Mouse (Mus musculus) R1 (cell line): ENCODE results near the gene Pcsk5.

Source experiments
- DNase-seq: peaks from one replicate; pipeline ENCODE4 v3.0.0-alpha.2; 2018; ENCODE audit warnings: low read depth, low spot score

Pcsk5 gene

GRCm38 (mm10) chr19:17574564-17574963, 262.9 kb downstream of the Pcsk5 start:
- no peak for DNase-seq

- no peak for DNase-seq
Measured at GRCm38 (mm10) chr19:17572315-17572714, 265.1 kb downstream of the Pcsk5 start.

GRCm38 (mm10) chr19:17570936-17571335, 266.5 kb downstream of the Pcsk5 start:
- DNase-seq: no peak

DNA sequence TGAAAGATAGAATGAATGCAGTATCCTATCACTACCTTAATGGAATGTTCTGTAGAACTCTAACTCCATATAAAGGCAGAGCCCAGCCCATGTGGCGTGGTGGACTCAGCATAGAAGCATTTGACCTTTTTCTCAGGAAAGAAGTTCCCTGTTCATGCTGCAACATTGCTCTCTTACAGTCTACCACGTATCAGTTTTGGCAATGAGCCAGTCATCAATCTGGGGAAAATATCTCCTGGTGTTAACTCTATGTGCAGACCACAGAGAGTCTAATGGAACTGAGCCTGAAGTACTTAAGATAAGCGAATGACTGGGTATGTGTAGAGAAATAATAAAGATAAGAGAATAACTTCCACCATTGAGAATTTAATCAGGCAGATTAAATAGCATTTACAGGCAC, 270.2 kb downstream of the Pcsk5 start:
- no peak for DNase-seq

DNA sequence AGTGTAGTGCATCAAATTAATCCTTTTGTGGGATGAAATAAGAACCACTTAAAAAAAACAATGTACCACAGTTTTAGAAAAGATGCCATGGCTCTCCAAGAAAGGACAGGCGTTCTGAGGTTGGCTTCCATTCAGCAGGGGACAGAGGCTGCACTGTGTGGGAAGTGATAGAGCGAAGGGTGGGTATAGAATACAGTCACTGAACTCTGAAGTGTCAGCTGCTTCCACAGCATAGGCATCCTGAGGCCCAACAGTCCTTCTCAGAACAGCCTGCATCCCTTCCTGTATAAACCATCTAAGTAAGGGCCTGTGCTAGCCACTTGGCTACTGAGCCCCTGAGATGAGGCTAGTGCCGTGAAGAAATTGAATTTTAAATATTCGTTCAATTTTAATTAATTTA, 271.3 kb downstream of the Pcsk5 start:
- no peak for DNase-seq

- no peak for DNase-seq
Measured at GRCm38 (mm10) chr19:17558764-17559163, 278.7 kb downstream of the Pcsk5 start.

DNA sequence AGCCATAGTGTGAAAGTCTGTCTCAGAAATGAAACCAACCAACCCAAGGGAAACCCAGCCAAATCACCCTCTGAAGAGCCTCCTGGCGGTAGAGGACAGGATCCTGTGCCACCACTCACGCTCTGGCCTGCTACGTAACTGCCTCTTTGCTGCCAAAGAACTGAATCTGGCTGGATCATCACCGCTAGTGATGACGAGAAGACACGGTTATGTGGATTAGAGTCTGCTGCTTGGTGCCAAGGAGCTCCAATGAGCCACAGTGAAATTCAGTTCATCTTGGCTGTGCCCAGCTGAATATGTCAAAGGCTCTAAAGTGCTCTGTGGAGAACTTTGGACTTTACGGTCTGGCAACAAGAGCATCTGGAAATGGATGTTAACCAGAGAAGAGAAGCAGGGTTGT, 282.3 kb downstream of the Pcsk5 start:
- no peak for DNase-seq

- DNase-seq: no peak
Measured at GRCm38 (mm10) chr19:17554571-17554970, 282.9 kb downstream of the Pcsk5 start.

GRCm38 (mm10) chr19:17553396-17554100, 283.9 kb downstream of the Pcsk5 start:
- DNase-seq: no peak

- DNase-seq: no peak
Measured at GRCm38 (mm10) chr19:17528746-17529532, 308.5 kb downstream of the Pcsk5 start.

GRCm38 (mm10) chr19:17525558-17525957, 311.9 kb downstream of the Pcsk5 start:
- no peak for DNase-seq

DNA sequence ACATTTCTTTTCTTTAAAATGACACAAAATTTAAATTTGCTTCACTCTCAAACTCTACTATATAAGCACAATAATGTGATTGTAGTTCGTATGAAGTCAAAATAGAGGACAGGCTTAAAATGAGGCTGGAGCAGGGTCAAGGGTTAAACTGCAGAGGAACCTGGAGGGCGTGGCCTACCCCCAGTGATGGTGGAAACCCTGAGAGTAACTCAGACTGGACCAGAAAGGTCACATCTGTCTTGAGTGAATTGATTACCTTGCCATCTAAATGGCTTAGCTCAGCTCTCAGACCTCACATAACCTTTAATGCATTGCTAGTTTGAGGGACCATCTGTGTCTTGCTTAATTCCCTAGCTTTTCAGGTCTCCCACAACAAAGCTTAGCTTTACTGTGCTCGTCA, 323.0 kb downstream of the Pcsk5 start:
- DNase-seq: no peak

DNA sequence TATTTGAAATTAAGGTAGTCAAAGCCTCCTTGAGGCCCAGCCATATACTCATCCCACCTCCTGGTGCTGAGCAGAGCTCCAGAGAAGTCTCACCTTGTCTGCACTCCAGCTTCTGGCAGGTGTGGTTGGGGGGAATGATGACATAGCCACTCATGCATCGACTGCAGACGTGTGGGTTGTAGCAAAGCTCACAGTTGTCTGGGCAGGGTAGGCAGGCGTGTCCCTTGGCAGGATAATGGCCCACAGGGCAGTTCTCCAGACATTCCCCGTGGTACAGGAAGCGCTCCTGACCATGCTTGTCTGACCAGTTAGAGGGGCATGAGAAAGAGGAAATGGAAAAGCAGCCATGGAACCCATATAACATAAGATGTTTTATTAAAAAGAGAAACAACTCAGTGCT, 326.1 kb downstream of the Pcsk5 start:
- no peak for DNase-seq

DNA sequence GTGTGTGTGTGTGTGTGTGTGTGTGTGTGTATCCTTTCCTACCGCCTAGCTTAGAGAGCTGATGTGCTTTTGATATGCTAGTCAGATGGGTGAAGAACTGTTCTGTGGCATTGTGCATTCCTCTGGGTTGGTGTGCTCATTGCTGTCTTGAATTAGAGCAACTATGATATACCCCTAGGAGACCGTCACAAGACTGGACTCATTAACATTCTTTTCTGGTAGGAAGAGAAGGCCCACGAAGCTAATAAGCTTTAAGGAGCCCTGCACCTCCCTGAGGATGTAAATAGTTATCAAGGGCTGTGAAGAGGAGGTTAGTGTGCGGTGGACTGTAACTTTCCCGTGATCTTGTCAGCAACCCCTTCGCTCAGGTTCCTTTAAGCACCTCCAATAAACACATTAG, 333.2 kb downstream of the Pcsk5 start:
- no peak for DNase-seq

DNA sequence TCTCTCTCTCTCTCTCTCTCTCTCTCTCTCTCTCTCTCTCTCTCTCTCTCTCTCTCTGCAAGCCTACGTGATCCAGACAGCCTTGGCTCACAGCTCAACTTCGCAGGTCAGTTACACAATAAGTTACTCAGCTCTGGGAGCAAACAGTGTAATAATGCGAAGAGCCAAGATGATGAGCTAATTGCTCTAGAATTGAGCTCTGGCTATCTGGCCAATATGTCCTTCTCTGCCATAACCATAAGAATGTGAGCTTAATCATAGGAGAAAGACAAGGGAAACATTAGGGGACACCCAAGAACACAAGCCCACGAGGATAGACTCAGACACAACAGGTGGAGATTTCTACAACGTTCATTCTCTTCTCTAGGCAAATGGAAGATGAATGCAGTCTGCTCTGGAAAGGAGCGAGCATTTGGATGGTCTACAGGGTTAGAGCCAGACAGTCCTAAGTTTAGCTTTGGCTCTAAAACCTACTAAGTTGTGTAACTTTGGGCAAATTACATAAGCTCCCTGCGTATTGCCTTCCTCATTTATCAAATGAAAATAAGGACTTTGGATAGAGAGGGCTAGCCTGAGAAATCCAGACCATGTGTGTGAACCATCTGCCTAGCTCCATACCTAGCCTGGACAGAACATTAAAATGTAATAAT, 338.7 kb downstream of the Pcsk5 start:
- no peak for DNase-seq

DNA sequence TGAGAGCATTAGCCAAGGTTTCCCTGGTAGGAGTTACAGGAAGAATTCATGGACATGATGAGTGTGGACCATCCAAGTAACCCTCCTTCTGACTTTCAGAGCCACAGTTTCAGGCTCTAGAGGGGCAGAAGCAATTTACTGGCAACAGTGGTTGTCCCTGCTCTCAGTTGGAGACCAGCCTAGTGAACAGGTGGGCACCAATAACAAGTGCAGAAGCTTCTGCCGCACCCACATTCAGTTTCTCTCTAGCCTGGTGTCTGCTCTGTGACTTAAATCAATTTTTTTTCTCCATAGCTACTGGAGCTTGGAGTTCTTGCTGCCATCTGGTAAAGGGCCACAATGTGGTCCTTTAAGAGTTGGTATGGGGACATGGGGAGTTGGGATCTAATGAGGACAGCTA, 341.3 kb downstream of the Pcsk5 start:
- DNase-seq: no peak

DNA sequence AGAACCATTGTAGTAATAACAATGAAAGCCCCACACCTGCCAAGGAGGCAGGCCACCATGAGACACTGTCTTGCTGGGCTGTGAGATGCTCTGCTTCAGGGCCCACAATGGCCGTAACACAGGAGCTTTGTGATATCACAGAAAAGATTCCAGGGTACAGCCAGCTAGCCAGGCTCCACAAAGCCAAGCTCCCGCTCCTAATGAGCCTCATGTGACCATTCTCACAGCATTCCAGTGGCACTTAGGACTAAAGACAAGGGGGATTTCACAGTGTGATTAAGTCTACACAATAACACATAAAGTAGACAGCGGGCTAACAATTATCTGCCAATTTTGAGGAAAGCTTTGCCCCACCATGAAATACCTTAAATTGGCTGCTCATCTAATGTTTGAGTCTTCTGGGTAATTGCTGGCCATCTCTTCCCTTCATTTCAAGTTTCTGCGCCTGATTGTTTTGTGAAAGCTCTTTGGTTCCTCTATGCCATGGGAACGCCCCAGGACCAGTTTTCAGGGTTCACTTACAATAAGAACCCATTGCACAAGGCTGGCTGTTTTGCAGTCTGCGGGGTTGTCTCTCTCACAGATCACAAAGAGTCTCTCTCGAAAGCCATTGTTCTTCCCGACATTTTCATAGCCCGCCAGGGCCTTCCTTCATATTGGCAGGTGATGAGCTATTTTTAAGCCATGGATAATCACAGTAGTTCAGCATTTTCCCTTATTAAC, 345.4 kb downstream of the Pcsk5 start:
- DNase-seq: no peak

- no peak for DNase-seq
Measured at GRCm38 (mm10) chr19:17491322-17491721, 346.1 kb downstream of the Pcsk5 start.

GRCm38 (mm10) chr19:17489866-17490141, 347.6 kb downstream of the Pcsk5 start:
- DNase-seq: no peak

DNA sequence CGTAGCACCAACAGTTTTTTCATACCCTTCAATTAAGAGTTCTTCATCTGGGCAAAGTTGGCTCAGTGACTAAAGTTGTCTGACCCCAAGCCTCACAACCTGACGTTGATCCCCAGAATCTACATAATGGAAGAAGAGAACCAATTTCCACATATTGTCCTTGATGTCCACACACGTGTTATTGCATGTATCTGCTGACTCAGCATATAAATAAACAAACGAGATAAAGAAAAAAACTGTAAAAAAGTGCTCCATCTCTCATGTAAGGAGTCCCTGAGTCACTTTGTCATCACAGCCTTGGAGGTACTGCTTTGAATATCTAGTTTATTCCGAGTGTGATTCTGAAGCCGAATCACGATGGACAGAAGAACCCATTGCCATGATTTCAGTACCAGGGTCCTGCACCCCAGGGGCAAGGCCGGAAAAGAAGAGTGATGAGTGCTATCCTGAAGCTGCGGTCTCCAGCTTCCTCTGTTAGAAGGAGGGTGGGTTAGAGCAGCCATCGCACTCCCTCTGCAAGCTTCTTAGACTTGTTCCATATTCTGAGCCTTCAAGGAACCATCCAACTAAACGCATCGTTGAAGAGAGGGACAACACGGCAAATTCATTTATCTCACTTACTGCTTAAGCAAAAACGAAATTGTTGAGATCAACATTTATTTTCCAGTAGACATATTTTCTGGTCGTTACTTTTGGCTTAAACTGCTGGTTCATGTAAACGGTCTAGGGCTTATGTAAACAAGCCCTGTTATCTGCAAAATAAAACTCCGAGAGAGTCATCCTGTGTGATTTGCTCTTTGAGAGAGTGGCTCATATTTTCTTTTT, 348.2 kb downstream of the Pcsk5 start:
- no peak for DNase-seq

- no peak for DNase-seq
Measured at GRCm38 (mm10) chr19:17482126-17482790, 355.2 kb downstream of the Pcsk5 start.
